Mouse (Mus musculus) embryo, embryonic 11 days (tissue): ENCODE measurements around the gene Kbtbd12.

ENCODE experiments used
- DNase-seq: peaks from one replicate; pipeline ENCODE4 v3.0.0-alpha.2; 2015

Kbtbd12 gene

DNA sequence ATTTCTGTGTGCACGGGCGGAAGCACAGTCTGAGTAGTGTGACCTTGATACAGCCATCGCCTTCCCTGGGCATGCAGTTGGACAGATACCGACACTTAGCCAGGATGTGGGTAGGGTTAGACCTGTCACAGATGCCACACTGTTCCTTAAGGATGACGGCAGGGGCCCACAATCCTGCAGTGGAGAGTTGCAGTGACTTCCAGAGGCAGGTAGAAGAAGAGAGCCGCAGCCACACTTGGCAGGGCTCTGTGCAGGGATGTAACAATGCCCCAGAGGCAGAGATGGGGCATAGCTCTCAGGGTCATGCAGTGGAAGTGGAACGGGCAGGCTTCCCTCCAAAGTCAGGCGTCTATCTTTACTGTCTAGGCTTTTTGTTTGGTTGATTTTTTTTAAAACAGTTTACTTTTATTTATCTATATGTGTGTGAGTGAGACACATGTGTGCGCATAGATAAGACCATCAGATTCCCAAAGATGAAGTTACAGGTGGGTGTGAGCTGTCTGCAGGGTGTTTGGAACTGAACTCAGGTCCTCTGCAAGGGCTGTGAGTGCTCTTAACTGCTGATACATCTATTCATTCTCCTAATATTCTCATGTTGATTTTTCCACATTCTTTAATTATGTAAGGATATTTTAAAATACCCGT, 89.2 kb downstream of the Kbtbd12 start:
- no peak for DNase-seq

DNA sequence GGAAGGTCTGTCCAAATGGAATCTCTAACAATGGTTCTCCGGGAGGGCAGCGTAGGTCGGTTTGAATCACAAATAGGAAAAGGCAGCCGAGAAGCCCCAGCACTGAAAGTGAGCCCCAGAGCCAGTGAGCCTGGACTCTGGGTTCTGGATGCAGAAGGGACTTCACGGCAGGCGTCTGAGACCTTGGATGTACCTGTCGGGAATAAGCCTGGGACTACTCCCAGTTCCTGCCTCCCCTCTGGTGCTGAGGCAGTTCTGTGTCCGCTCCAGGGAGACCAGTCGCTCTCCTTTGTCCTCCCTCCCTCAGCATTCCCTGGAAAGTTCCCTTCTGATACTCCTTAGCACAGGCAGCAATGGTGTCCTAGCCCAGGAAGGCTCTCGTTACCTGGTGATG, 92.4 kb downstream of the Kbtbd12 start:
- no peak for DNase-seq

DNA sequence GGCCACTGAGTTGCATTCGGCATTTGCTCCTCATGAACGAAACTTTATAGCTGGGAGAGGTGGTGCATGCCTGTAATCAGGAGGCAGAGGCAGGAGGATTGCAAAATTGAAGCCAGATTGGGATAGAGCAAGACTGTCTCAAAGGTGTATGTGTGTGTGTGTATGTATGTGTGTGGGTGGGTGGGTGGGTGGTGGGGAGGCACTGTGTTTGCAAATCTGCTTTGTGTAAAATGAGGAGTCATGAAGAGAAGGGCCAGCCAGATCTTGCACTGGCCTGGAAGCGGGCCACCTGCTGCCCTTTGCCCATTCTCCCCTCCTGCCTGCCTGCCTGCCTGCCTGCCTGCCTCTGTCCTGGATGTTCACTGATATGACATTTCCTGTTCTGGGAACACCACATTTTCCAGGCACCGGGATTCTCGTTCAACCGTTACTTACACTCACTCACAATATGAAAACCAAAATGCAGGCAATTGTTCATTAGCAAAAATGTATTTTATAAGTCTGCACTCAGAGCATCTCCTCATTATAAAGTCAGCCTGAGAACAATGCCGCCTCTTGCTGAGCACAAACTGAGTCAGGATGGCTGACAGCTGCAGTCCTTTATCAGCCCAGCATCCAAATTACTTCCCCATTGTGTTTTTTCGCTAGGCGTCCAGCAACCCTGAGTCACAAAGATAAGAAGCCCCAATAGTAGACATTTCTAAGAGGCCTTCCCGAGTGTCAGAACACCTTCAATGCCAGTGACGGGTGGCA, 92.9 kb downstream of the Kbtbd12 start:
- DNase-seq: peak; percentile 14

DNA sequence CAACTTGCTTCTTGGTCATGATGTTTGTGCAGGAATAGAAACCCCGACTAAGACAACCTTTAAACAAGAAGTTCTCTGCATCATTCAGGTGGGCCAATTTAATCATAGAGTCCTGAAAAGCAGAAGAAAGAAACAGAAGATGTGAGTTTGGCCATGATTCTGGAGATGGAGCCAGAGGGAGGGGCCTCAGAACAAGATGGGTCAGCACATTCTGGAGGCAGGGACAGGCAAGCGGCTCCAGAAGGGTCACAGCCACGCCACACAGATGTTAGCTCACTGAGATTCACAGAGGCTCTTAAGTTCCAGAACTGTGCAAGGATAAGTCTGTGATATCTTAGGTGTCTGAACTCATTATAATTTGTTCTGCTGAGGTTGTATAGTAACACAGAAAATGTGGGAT, 93.5 kb downstream of the Kbtbd12 start:
- DNase-seq: no peak

DNA sequence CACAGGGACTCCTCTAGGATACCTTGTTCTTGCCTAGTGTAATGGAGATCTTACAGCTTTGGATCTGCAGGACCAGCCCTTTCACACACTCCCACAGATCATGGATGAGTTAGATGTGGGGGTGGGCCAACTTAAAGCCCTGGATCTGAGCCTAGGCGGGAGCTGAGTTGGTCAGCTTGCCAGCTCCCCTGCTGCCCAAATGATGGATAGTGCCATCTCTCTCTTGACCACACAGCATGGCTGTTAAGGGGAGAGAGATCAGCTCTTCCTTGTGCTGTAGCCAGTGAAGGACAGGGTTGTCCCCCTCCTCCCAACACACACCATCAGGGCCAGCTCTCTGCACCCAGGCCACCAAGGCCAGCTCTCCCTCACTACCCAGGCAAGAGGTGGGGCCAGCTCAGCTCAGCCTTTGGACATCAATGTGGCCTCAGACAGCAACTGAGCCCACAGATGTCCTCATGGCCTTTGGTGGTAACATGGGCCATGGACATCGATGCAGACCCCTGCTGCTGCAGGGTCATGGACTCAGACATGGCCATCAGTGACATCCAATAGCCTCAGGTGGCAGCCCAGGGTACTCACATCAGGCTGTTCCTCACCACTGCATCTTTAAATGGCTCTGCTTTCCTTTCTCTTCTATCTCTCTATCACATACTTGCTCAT, 97.5 kb downstream of the Kbtbd12 start:
- no peak for DNase-seq

DNA sequence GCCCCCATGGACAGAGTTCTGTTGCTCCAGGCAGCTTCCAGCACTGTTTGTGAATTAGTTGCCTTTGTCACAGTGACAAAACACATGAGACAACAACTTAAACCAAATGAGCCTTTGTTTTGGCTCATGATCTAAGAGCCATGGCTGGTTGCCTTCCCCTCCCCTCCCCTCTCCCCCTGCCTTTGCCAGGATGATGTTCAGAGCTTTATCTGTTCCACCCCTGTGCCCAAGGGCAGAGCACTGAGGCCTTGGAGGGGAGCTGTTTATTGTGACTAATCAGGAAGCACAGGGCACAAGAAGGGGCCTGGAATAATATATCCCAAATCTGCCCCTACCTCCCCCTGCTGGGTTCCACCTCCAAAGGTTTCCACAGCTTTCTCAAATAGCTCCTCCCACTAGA, 107.4 kb downstream of the Kbtbd12 start:
- DNase-seq: no peak

DNA sequence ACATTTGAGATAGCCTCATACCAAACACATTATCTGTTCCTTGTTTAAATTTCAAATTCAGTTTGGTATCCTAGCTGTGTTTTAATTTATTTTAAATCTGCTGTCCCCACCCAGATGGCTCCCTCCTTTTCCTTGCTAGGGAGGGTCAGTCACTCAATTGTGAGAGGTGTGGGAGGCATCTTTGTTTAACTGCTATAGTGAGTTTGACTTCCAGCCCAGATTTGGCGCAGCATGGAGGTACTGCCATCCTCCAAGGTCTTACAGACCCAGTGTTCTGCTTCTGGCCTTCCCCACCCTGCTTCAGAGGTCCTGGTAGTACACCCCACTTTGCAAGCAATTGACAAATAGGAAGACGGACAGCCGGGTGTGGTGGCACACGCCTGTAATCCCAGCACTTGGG, 113.7 kb downstream of the Kbtbd12 start:
- DNase-seq: no peak

DNA sequence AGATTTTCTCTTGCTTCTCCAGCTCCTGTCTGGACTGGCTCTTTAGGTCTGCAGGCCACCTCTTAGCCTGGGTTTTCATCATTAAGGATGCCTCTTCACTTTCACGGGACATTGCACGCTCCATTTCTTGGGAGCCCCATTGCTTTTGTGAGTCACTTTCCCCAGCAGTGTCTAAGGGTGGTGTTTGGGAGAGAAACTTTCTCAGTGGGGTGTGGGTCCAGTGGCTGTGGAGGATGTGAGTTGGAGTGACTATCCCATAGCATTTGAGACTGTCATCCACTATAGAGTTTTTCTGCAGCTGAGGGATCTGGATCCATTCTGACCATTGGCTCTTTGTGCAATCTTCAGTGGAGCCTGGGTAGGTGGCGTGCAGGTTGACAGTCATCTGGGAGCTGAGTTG, 114.3 kb downstream of the Kbtbd12 start:
- DNase-seq: no peak

DNA sequence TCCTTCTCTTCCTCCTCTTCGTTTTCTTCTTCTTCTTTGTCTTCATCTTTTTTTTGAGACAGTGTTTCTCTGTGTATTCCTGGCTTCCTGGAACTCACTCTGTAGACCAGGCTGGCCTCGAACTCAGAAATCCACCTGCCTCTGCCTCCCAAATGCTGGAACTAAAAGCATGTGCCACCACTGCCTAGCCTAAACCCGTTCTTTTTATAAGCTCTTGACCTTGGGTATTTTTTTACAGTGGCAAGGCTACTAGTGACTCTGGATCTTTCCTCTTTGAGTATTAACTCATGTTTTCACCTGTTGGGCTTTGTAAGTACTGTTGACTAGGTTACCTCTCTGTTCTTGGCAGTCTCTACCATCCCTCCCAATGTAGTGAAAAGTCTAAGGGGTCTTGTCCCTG, 114.7 kb downstream of the Kbtbd12 start:
- no peak for DNase-seq

DNA sequence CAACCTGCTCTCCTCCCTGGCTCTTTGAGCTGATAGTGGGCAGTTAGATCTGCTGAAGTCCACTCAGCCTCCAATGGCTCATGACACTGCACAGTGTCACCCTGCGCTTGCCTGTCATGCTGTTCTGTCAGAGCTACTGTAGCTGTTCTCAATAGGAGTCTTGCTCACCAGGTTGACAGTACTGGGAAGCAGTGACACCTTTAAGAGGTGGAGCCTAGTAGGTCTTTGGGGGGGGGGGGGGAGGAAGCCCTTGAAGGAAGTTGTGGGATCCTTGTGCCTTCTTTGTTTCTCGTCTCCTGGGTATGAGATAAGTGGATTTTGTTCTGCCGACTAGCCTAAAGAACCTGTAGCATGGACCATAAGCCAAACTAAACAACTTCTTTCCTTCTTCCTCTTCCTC, 115.1 kb downstream of the Kbtbd12 start:
- no peak for DNase-seq

DNA sequence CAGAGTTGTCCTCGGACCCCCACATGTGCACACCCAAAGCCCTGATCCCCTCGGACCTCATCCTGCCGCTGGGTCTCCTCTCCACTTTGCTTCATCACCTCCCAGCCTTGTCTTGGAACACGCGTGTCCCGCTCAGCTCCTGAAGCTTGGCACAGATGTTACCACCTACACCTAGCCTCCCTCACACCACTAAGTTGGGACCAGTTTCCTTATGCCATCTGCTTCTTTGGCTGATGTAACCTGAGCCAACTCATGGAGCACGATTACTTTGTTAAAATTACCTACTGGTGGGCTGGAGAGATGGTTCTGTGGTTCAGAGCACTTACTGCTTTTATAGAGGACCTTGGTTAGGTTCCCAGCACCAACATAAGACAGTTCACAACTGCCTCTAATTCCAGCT, 115.9 kb downstream of the Kbtbd12 start:
- no peak for DNase-seq

DNA sequence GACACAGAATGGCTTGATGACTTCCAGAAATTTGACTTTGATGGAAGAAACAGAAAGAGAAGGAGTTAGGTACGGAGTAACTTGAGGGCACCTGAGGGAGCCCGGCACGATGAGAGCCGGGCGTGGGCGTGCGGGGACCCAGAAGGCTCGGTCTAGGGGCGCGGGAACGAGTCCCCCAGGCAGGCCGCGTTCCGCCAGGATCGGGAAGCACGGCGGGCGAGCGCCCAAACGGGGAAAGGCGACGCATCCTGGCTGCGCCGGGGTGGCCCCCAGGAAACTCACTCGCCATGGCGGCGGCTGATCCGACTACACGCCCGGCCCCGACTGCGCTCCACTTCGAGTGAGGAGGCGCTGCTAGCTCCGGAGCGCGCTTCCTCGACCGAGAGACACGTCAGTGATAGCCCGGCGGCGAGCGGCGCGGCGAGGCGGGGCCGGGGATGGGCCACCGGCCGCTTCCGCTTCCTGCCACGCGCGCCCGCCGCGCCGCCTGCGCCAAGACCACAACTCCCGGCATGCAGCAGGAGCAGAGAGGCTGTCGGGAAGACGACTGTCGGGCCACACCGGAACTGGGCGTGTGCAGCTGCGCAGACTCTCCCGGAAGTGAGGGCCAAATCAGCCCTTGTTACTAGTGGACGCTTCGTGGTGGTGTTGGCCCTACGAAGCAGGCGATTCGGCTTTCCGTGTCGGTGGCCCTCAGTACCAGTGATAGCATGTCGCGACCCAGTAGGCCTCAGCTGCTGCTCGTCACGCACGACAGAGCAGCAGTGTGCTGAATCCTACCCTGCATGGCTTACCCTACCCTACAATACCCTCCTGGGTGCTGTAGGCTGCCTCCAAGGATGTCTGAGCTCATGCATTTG, 119.1 kb downstream of the Kbtbd12 start, which contains the start of gene Sec61a1:
Sec61a1 (minus strand) TSS at position 502 of the 860 bp plus-strand sequence.
- peak; percentile 98 for DNase-seq

DNA sequence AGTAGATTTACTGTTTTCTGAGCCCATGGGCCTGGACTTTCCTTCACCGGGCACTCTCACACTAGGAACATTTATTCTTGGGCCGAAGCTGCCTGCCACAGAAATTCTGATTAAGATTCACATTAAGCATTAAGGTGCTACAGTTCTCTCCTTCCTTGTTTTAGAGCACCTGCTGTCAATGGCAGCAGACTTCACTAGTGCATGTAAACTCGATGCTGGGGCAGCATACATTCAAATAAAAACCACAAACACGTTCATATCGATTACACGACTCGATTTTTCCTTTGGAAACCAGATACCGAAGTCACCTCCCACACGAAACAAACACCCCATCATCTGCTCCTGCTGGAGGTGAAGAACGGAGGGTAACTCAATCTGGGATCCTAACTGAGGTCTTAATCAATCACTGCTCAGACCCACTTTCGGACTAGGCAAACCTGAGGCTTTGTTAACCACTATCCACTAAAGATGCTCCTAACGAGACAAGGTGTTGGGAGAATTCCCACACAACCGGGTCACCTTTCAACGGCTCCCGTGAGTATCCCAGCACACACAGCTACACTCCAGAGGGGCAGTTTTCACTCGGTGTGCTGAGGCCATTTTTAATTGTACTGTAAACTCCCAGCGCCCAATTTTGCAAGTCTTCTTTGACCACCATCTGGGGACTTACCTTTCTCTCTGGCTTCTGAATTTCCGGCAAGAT, 119.9 kb downstream of the Kbtbd12 start:
- peak; percentile 24 for DNase-seq

DNA sequence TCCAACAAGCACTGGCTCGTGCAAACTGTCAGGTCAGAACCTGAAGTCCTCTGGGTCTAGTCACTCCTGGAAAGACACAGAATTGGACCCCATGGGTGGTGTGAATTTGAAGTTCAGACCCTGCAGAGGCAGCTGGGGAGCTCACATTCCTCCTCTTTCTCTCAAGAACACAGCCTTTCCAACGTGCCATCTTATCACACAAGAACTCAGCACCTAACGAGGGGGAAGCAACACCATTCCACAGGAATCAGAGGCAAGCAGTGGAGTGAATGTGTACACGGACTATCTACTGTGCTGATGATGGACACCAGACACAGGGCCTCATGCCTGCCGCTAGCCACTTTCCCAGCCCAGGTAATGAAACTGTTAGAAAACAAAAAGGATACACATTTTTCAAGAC, 121.1 kb downstream of the Kbtbd12 start:
- no peak for DNase-seq

DNA sequence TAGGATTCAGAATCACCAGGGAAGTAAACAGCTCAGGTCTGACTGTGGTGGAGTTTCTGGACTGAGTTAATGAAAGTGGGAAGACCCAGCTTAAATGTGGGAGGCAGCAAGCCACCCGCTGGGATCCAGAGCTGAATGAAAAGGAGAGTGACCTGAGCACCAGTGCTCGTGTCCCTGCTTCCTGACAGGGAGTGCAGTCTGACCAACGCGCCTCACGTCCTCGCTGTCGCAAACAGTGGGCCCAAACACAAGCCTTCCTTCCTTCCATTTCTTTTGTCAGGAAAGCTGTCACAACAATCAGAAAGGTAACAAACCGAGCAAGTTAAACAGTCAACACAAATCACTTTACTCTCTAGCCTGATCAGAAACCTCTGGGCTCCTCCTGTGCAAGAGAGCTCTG, 121.8 kb downstream of the Kbtbd12 start:
- no peak for DNase-seq

DNA sequence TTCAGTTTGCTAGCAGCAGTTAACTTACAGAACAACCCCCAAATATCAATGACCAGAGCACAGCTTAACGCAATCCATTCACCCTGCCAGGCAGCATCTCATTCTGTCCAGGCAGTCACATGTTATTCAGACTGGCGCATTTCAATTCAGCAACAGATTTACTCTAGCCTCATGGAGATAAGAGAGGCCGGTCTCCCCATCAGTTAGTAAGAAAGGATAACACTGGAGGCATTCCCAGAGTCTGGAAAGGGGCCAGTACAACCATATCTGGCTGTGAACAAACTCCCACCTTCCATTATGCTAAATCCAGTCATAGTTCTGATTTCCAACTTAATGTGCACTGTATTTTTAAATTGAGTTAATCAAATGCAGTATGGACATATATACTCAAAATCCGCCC, 123.2 kb downstream of the Kbtbd12 start:
- DNase-seq: no peak

DNA sequence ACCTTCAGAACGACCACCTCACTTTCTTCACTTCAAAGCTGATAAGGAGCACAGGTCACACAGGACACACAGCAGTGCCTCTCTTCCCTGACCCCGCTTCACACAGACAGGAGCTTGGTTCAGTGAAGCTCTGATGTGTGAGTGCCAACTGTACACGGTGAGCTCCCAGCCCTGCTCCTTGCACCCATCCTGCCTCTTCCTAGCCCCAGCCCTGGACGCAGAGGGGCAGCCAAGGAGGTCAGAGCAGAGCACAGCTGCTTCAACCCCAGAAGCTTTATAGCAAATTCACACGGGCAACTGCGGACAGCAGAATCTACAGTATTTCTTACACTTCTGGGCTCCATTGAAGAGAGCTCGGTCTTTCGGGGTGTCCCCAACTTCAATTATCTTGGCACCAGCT, 123.8 kb downstream of the Kbtbd12 start:
- DNase-seq: no peak

DNA sequence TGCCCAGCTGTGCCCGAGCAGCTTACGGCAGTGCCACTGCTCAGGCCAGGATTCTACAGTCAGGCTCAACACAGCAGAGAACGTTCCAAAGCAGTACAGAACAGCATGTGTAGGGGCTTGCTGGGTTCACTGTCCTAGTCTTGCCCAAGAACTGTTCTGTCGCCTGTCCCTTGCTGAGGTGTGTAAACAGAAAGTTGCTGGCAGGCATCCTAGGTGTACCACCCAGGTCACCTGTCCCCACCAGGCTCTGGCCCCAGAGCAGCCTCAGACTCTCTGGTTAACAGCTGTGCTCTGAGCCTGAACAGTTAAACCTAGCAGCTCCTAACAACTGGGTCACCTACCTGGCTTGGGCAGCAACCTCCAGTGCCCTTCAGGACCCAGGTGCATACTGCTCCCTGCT, 134.7 kb downstream of the Kbtbd12 start:
- no peak for DNase-seq

DNA sequence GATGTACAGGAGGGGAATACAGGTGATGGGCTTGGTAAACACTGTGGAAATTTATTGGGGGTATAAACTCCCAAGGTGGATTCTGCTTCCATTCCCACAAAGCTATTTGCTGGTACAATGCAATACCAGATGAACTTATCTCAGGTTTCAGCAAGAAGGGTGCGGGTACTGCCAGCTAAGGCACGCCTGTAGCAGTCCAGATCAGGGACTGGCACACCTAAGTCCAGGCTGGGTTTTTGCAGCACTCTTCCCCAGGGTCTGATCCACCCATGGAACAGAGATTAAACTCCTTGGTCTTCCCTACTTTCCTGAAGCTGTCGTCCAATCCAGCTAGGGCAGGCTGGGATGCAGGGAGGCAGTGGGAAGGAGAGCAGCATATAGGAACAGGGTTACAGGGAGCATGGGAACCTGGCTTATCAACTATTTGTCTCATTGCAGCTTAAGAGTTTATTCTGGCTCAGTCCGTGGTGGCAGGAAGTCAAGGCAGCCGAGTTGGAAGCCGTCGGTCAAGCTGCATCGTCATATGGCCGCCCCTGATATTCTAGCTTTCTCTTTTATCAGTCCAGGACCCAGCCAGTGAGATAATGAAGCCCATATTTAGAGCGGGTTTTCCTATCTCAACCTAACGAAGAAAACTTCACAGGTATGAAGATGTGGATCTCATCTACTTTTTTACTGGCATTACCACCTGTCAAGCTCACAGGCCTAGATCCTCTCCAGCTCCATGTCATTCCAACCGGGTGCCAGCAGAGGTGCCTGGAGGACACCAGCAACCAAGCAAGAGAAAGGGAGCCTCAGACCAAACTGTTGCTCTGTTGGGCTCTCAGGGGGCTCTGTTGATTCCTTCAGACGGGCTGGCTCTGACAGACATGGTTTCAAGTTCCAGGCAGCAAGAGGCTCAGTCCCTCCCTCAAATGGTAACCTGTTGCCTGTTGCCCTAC, 135.4 kb downstream of the Kbtbd12 start:
- no peak for DNase-seq

DNA sequence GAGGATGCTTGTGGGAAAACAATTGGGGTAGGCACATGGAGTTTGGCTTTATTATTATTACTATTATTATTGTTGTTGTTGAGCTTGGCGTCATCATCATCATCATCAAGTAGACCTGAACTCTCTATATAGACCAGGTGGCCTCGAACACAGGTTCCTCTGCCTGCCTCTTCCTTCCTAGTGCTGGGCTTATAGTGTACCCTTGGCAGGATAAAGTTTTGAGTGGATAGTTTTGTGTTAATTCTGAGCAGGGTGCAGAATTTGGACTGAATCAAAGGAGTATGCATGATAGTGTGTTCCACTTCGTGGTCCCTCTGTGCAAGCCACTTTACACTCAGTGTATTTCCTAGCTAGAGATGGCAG, 137.4 kb downstream of the Kbtbd12 start:
- DNase-seq: no peak
